Mouse (Mus musculus) neural tube, embryonic 14.5 days (tissue): ENCODE results near the gene Anapc5. TPM values are rescaled to one million over a fixed set of nuclear protein-coding genes. Genes with fewer than 3 reads are reported as not detected.

Experiments used
- ATAC-seq: fragments of 200-750 bp; cut with Nextera tagmentation; 2 replicates; pipeline ENCODE4 v1.8.0; 2017; ENCODE audit warnings: low read depth, mild to moderate bottlenecking, moderate TSS enrichment, moderate library complexity
- H3K27ac ChIP-seq: fragments of 300-500 bp; sonication (generic); 2 replicates; pipeline ENCODE4 v1.5.1; 2014; ENCODE audit warnings: low read depth, mild to moderate bottlenecking, control low read depth, low read length, moderate library complexity, mixed read lengths
- H3K27me3 ChIP-seq: fragments of 300-500 bp; sonication (generic); 2 replicates; pipeline ENCODE4 v1.6.1; 2014; ENCODE audit warnings: low read length; ENCODE audit not compliant: control insufficient read depth, insufficient read depth
- H3K36me3 ChIP-seq: fragments of 300-500 bp; sonication (generic); 2 replicates; pipeline ENCODE4 v1.6.1; 2014; ENCODE audit warnings: low read length, mixed read lengths; ENCODE audit not compliant: control insufficient read depth, insufficient read depth
- H3K4me1 ChIP-seq: fragments of 300-500 bp; sonication (generic); 2 replicates; pipeline ENCODE4 v1.6.1; 2014; ENCODE audit warnings: low read length; ENCODE audit not compliant: control insufficient read depth, insufficient read depth
- H3K4me2 ChIP-seq: fragments of 300-500 bp; sonication (generic); 2 replicates; pipeline ENCODE4 v1.6.1; 2014; ENCODE audit warnings: mild to moderate bottlenecking, low read depth, low read length, control low read depth
- H3K4me3 ChIP-seq: fragments of 300-500 bp; sonication (generic); 2 replicates; pipeline ENCODE4 v1.5.1; 2014; ENCODE audit warnings: low read depth, low read length, control low read depth, mixed read lengths
- H3K9ac ChIP-seq: fragments of 300-500 bp; sonication (generic); replicated peaks from 2 replicates; pipeline ENCODE4 v1.6.1; 2014; ENCODE audit warnings: low read depth, mild to moderate bottlenecking, control low read depth, low read length, mixed read lengths
- H3K9me3 ChIP-seq: fragments of 300-500 bp; sonication (generic); 2 replicates; pipeline ENCODE4 v1.6.1; 2016; ENCODE audit warnings: low read length; ENCODE audit not compliant: control insufficient read depth
- WGBS: fragments of 180-500 bp; shearing (Covaris S2); extraction: QIAGEN DNeasy Blood & Tissue Kit; methylation state at CpG from one replicate; pipeline ENCODE4 v1.1.7; 2014; 5-methylcytosine and 5-hydroxymethylcytosine counted together
- polyA plus RNA-seq: library from polyadenylated mRNA; unstranded; fragments of >200 nt; fragmentation: Nextera tagmentation; extraction: Ambion mirVana; gene quantifications from 2 replicates; pipeline ENCODE4 v1.2.1, GENCODE M21; 2014

Anapc5 gene
- polyA plus RNA-seq, 1 experiment from 2014 or later = 488 TPM

- Histone ChIP-seq H3K4me1 (no peaks in the 10 kb centered on the region), H3K36me3 (peaks cover 29% of the 10 kb centered on the region), H3K4me3 (no peak overlapping the region), H3K27ac (no peak overlapping the region), H3K27me3 (no peaks in the 10 kb centered on the region), H3K9ac (no peak overlapping the region), H3K9me3 (no peaks in the 10 kb centered on the region), H3K4me2 (no peak overlapping the region)
- no peak for ATAC-seq
- 71% methylated on average over 12 of the region's 12 CpGs for WGBS
Observed at GRCm38 (mm10) chr5:122786035-122786819, 34.9 kb downstream of the Anapc5 start.

GRCm38 (mm10) chr5:122783726-122784406, 37.3 kb downstream of the Anapc5 start:
- no peak overlapping the region for H3K4me3 ChIP-seq
- WGBS = 55% methylated on average over 14 of the region's 14 CpGs
- no peak overlapping the region for H3K4me2 ChIP-seq
- H3K27ac ChIP-seq = no peak overlapping the region
- H3K4me1 ChIP-seq = no peaks in the 10 kb centered on the region
- H3K36me3 ChIP-seq = peaks cover 24% of the 10 kb centered on the region
- no peaks in the 10 kb centered on the region for H3K27me3 ChIP-seq
- no peak for ATAC-seq
- no peaks in the 10 kb centered on the region for H3K9me3 ChIP-seq
- H3K9ac ChIP-seq = no peak overlapping the region

GRCm38 (mm10) chr5:122782066-122782465, 39.1 kb downstream of the Anapc5 start:
- H3K4me1 ChIP-seq = no peaks in the 10 kb centered on the region; the same call in 1 of the 2 replicates
- ATAC-seq = no peak
- no peak overlapping the region for H3K27ac ChIP-seq
- no peak overlapping the region for H3K9ac ChIP-seq
- no peak overlapping the region for H3K4me3 ChIP-seq
- no peak overlapping the region for H3K4me2 ChIP-seq
- peaks cover 8% of the 10 kb centered on the region for H3K36me3 ChIP-seq
- H3K27me3 ChIP-seq = no peaks in the 10 kb centered on the region
- 23% methylated on average over 1 of the region's 1 CpGs for WGBS
- H3K9me3 ChIP-seq = no peaks in the 10 kb centered on the region

- WGBS = 93% methylated on average over 19 of the region's 19 CpGs
- Histone ChIP-seq H3K36me3 (no peaks in the 10 kb centered on the region; the same call in 1 of the 2 replicates), H3K27me3 (no peaks in the 10 kb centered on the region), H3K4me3 (no peak overlapping the region), H3K9me3 (no peaks in the 10 kb centered on the region), H3K27ac (no peak overlapping the region), H3K4me2 (no peak overlapping the region), H3K4me1 (no peaks in the 10 kb centered on the region; the same call in 1 of the 2 replicates), H3K9ac (no peak overlapping the region)
- no peak for ATAC-seq
Observed at GRCm38 (mm10) chr5:122780791-122781432, 40.2 kb downstream of the Anapc5 start.

GRCm38 (mm10) chr5:122779277-122779834, 41.8 kb downstream of the Anapc5 start, which contains the start of gene Camkk2:
Gene Camkk2, minus strand, starts transcription at chr5:122779409.
- Histone ChIP-seq H3K4me1 (no peaks in the 10 kb centered on the region; the same call in 1 of the 2 replicates), H3K9me3 (no peaks in the 10 kb centered on the region), H3K36me3 (no peaks in the 10 kb centered on the region), H3K27ac (peak within 1 kb of the TSS; percentile 52), H3K9ac (peak within 1 kb of the TSS; percentile 90), H3K4me2 (peak within 1 kb of the TSS; percentile 89), H3K27me3 (no peaks in the 10 kb centered on the region), H3K4me3 (peak within 1 kb of the TSS; percentile 86)
- under 1% methylated on average over 51 of the region's 63 CpGs for WGBS
- peak; percentile 87 for ATAC-seq

GRCm38 (mm10) chr5:122778231-122779226, 42.6 kb downstream of the Anapc5 start:
- WGBS = 2% methylated on average over 37 of the region's 55 CpGs
- no peaks in the 10 kb centered on the region for H3K36me3 ChIP-seq
- no peaks in the 10 kb centered on the region for H3K9me3 ChIP-seq
- peak overlapping the region; percentile 90 for H3K9ac ChIP-seq
- peak; percentile 71 for ATAC-seq
- peak overlapping the region; percentile 86 for H3K4me3 ChIP-seq
- H3K4me1 ChIP-seq = no peaks in the 10 kb centered on the region; the same call in 1 of the 2 replicates
- peak overlapping the region; percentile 16; the same call in 1 of the 2 replicates for H3K27ac ChIP-seq
- peak overlapping the region; percentile 89 for H3K4me2 ChIP-seq
- no peaks in the 10 kb centered on the region for H3K27me3 ChIP-seq

- 0 out of 2 replicates have a peak overlapping the region, but pooled peaks have one; percentile 89 for H3K4me2 ChIP-seq
- no peaks in the 10 kb centered on the region for H3K9me3 ChIP-seq
- 48% methylated on average over 2 of the region's 2 CpGs for WGBS
- H3K9ac ChIP-seq = no peak overlapping the region
- no peaks in the 10 kb centered on the region for H3K27me3 ChIP-seq
- no peak for ATAC-seq
- H3K27ac ChIP-seq = no peak overlapping the region
- H3K4me3 ChIP-seq = no peak overlapping the region
- no peaks in the 10 kb centered on the region for H3K36me3 ChIP-seq
- no peaks in the 10 kb centered on the region; the same call in 1 of the 2 replicates for H3K4me1 ChIP-seq
Observed at GRCm38 (mm10) chr5:122777322-122777721, 43.8 kb downstream of the Anapc5 start.
